In the genomic region with DNA sequence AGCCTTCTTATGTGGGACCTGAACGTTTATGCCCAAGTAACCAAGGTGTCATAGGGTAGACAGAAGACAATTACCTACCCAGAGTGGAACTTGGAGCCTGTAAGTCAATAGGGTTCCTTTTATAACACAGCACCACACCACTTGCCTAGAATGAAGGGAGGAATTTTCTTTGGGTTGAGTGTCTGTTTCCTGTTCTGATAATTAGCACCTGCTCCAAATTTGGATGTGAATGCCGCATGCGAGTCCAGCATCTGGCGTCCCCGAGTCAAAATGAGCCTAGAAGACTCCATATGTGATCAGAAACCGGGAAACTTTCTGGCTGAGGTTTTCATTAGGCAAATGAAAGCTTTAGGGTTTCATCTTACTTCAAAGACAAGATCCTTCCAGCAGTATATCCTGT, we compare ENCODE assay signal across 11 mouse cellular contexts.
DNase-seq lines count a peak whose midpoint lies in the region; ATAC-seq and TF ChIP-seq lines count a peak whose summit lies in the region.
"Had no signal": no experiment of that assay in that cellular context is flagged by ENCODE, and none has a peak within 500 bp of the region (broad histone marks: within the 10 kb centered on the region; RNA-seq: fewer than 3 reads in every experiment).

No protein-coding gene starts in this region.

- no peaks in the 10 kb centered on the region for H3K9me3 ChIP-seq in forebrain, embryonic 10.5 days
- no peaks in the 10 kb centered on the region for H3K9me3 ChIP-seq in forebrain, postnatal 0 days (ENCODE audit: low read length)
- no peaks in the 10 kb centered on the region for H3K9me3 ChIP-seq in kidney, embryonic 14.5 days (ENCODE audit: control insufficient read depth, low read length)
- no peaks in the 10 kb centered on the region for H3K9me3 ChIP-seq in limb, embryonic 11.5 days (ENCODE audit: control insufficient read depth, low read length)
- H3K9me3 ChIP-seq: midbrain, embryonic 12.5 days; neural tube, embryonic 12.5 days had no signal

- 55% methylated on average over 6 of the region's 6 CpGs for WGBS in forebrain, embryonic 10.5 days
- WGBS in forebrain, postnatal 0 days: 57% methylated on average over 6 of the region's 6 CpGs
- WGBS in kidney, embryonic 14.5 days: 29% methylated on average over 6 of the region's 6 CpGs
- 9% methylated on average over 6 of the region's 6 CpGs for WGBS in limb, embryonic 11.5 days

- H3K36me3 ChIP-seq in forebrain, embryonic 10.5 days (replicated peaks): no peaks in the 10 kb centered on the region
- no peaks in the 10 kb centered on the region for H3K36me3 ChIP-seq in forebrain, postnatal 0 days (ENCODE audit: insufficient read depth)
- H3K36me3 ChIP-seq in kidney, embryonic 14.5 days (ENCODE audit: control insufficient read depth, insufficient read depth, low read length): no peaks in the 10 kb centered on the region
- H3K36me3 ChIP-seq in limb, embryonic 11.5 days (ENCODE audit: control insufficient read depth, insufficient read depth, low read length): no peaks in the 10 kb centered on the region
- H3K36me3 ChIP-seq: midbrain, embryonic 12.5 days; neural tube, embryonic 12.5 days had no signal

- no peak overlapping the region for H3K4me3 ChIP-seq in forebrain, embryonic 10.5 days
- no peak overlapping the region for H3K4me3 ChIP-seq in forebrain, postnatal 0 days (ENCODE audit: low read depth, low read length)
- H3K4me3 ChIP-seq in kidney, embryonic 14.5 days (ENCODE audit: low read length): no peak overlapping the region
- no peak overlapping the region for H3K4me3 ChIP-seq in limb, embryonic 11.5 days (ENCODE audit: low read depth, low read length)
- H3K4me3 ChIP-seq: midbrain, embryonic 12.5 days; neural tube, embryonic 12.5 days had no signal

- TF ChIP-seq CTCF in forebrain, postnatal 0 days (IDR thresholded peaks at IDR 0.05; ENCODE audit: low read depth): no peak

- H3K4me1 ChIP-seq in forebrain, embryonic 10.5 days: peaks cover 15% of the 10 kb centered on the region
- no peaks in the 10 kb centered on the region for H3K4me1 ChIP-seq in forebrain, postnatal 0 days (ENCODE audit: insufficient read depth)
- no peaks in the 10 kb centered on the region for H3K4me1 ChIP-seq in kidney, embryonic 14.5 days (ENCODE audit: control insufficient read depth, insufficient read depth, low read length)
- peaks cover 9% of the 10 kb centered on the region; the same call in 1 of the 2 replicates for H3K4me1 ChIP-seq in limb, embryonic 11.5 days (ENCODE audit: control insufficient read depth, insufficient read depth, low read length)
- H3K4me1 ChIP-seq: midbrain, embryonic 12.5 days; neural tube, embryonic 12.5 days had no signal

- peak; percentile 22 for DNase-seq in forebrain, embryonic 10.5 days (ENCODE audit: extremely low spot score, low spot score)
- no peak for DNase-seq in forebrain, postnatal 0 days
- DNase-seq in kidney, adult 11 months: no peak
- peak; percentile 3 for DNase-seq in embryo, embryonic 11.5 days (ENCODE audit: low read depth, low spot score)
- peak; percentile 61 for DNase-seq in limb, embryonic 11.5 days (ENCODE audit: low spot score)
- DNase-seq in natural killer cell, adult 2 months (ENCODE audit: low spot score in 2 of 2): no peak
- DNase-seq in cerebellum, adult 9-11 months: no peak
- DNase-seq: cerebellum, adult 18-20 months had no signal

- peaks cover 13% of the 10 kb centered on the region for H3K27me3 ChIP-seq in forebrain, embryonic 10.5 days (ENCODE audit: poor library complexity, severe bottlenecking)
- no peaks in the 10 kb centered on the region for H3K27me3 ChIP-seq in forebrain, postnatal 0 days (ENCODE audit: insufficient read depth, low read length)
- no peaks in the 10 kb centered on the region for H3K27me3 ChIP-seq in kidney, embryonic 14.5 days (ENCODE audit: control insufficient read depth, insufficient read depth, low read length)
- no peaks in the 10 kb centered on the region for H3K27me3 ChIP-seq in limb, embryonic 11.5 days (ENCODE audit: control insufficient read depth, insufficient read depth, low read length)
- H3K27me3 ChIP-seq: neural tube, embryonic 12.5 days had no signal

- ATAC-seq in forebrain, postnatal 0 days: no peak
- peak; percentile 62 for ATAC-seq in kidney, embryonic 14.5 days (ENCODE audit: low FRiP score, low TSS enrichment)
- 0 out of 2 replicates have a peak, but pooled peaks have one; percentile 17 for ATAC-seq in limb, embryonic 11.5 days (ENCODE audit: insufficient number of reproducible peaks, low FRiP score, low TSS enrichment, low read depth)

- 0 out of 2 replicates have a peak overlapping the region, but pooled peaks have one; percentile 66 for H3K27ac ChIP-seq in forebrain, embryonic 10.5 days
- no peak overlapping the region for H3K27ac ChIP-seq in forebrain, postnatal 0 days (ENCODE audit: low read depth, low read length)
- no peak overlapping the region for H3K27ac ChIP-seq in kidney, embryonic 14.5 days (ENCODE audit: low read depth, low read length)
- H3K27ac ChIP-seq in limb, embryonic 11.5 days (replicated peaks; ENCODE audit: low read depth, low read length): 0 out of 2 replicates have a peak overlapping the region, but pooled peaks have one; percentile 32
- H3K27ac ChIP-seq: midbrain, embryonic 12.5 days; neural tube, embryonic 12.5 days had no signal

- H3K4me2 ChIP-seq in forebrain, postnatal 0 days (ENCODE audit: low read depth): no peak overlapping the region
- H3K4me2 ChIP-seq in kidney, embryonic 14.5 days (replicated peaks; ENCODE audit: low read depth, low read length): no peak overlapping the region; the same call in 1 of the 2 replicates
- H3K4me2 ChIP-seq in limb, embryonic 11.5 days (ENCODE audit: low read depth, severe bottlenecking): peak overlapping the region; percentile 7; the same call in 1 of the 2 replicates
- H3K4me2 ChIP-seq: midbrain, embryonic 12.5 days had no signal

- H3K9ac ChIP-seq in forebrain, postnatal 0 days: no peak overlapping the region
- H3K9ac ChIP-seq in kidney, embryonic 14.5 days (ENCODE audit: low read depth, low read length): no peak overlapping the region
- H3K9ac ChIP-seq in limb, embryonic 11.5 days (ENCODE audit: low read length): no peak overlapping the region
- H3K9ac ChIP-seq: midbrain, embryonic 12.5 days; neural tube, embryonic 12.5 days had no signal

Comparison
In these comparisons a context has a peak if more than half of its experiments do, and no peak if none do; other contexts are left out.
1. DNase-seq: peak in forebrain, embryonic 10.5 days (single experiment), embryo, embryonic 11.5 days (single experiment) and limb, embryonic 11.5 days (single experiment); none in forebrain, postnatal 0 days (single experiment), kidney, adult 11 months (single experiment), natural killer cell, adult 2 months (0 of 2) and cerebellum, adult 9-11 months (single experiment).
2. H3K27ac ChIP-seq: peak in forebrain, embryonic 10.5 days (single experiment) and limb, embryonic 11.5 days (single experiment); none in forebrain, postnatal 0 days (single experiment) and kidney, embryonic 14.5 days (single experiment).